Mouse (Mus musculus) liver, embryonic 15.5 days (tissue): ENCODE data around the gene Znfx1. TPM values are rescaled to one million over a fixed set of nuclear protein-coding genes. Genes with fewer than 3 reads are reported as not detected.
A peak's percentile ranks its signal among the peaks of the same experiment; 100 is the strongest.

Experiments
- ATAC-seq: fragments of 200-750 bp; cut with Nextera tagmentation; 2 replicates; pipeline ENCODE4 v1.8.0; 2017; ENCODE audit warnings: moderate number of reproducible peaks, mild to moderate bottlenecking, moderate library complexity; ENCODE audit not compliant: insufficient read depth
- H3K27ac ChIP-seq: fragments of 300-500 bp; sonication (generic); replicated peaks from 2 replicates; pipeline ENCODE4 v1.5.1; 2015; ENCODE audit warnings: mild to moderate bottlenecking, inconsistent platforms
- H3K27me3 ChIP-seq: fragments of 300-500 bp; sonication (generic); 2 replicates; pipeline ENCODE4 v1.6.1; 2015; ENCODE audit warnings: mild to moderate bottlenecking, inconsistent platforms
- H3K36me3 ChIP-seq: fragments of 300-500 bp; sonication (generic); replicated peaks from 2 replicates; pipeline ENCODE4 v1.6.1; 2015; ENCODE audit warnings: moderate library complexity, mild to moderate bottlenecking, inconsistent platforms
- H3K4me1 ChIP-seq: fragments of 300-500 bp; sonication (generic); replicated peaks from 2 replicates; pipeline ENCODE4 v1.6.1; 2015; ENCODE audit warnings: inconsistent platforms
- H3K4me2 ChIP-seq: fragments of 300-500 bp; sonication (generic); 2 replicates; pipeline ENCODE4 v1.6.1; 2015; ENCODE audit warnings: moderate library complexity, mild to moderate bottlenecking, inconsistent platforms
- H3K4me3 ChIP-seq: fragments of 300-500 bp; sonication (generic); replicated peaks from 2 replicates; pipeline ENCODE4 v1.5.1; 2015; ENCODE audit warnings: mild to moderate bottlenecking, inconsistent platforms
- H3K9ac ChIP-seq: fragments of 300-500 bp; sonication (generic); 2 replicates; pipeline ENCODE4 v1.6.1; 2015; ENCODE audit warnings: moderate library complexity, mild to moderate bottlenecking, inconsistent platforms
- H3K9me3 ChIP-seq: fragments of 300-500 bp; sonication (generic); replicated peaks from 2 replicates; pipeline ENCODE4 v1.6.1; 2016; ENCODE audit warnings: inconsistent platforms
- WGBS: fragments of 180-500 bp; shearing (Covaris S2); methylation state at CpG from one replicate; pipeline ENCODE4 v1.1.7; 2015; ENCODE audit warnings: mixed read lengths; ENCODE audit not compliant: insufficient replicate concordance; 5-methylcytosine and 5-hydroxymethylcytosine counted together
- polyA plus RNA-seq: library from polyadenylated mRNA; unstranded; fragments of >200 nt; fragmentation: Nextera tagmentation; extraction: Ambion mirVana; gene quantifications from 2 replicates; pipeline ENCODE4 v1.2.1, GENCODE M21; 2015

The Znfx1 gene
- polyA plus RNA-seq, 1 experiment from 2014 or later = 9.8 TPM

DNA sequence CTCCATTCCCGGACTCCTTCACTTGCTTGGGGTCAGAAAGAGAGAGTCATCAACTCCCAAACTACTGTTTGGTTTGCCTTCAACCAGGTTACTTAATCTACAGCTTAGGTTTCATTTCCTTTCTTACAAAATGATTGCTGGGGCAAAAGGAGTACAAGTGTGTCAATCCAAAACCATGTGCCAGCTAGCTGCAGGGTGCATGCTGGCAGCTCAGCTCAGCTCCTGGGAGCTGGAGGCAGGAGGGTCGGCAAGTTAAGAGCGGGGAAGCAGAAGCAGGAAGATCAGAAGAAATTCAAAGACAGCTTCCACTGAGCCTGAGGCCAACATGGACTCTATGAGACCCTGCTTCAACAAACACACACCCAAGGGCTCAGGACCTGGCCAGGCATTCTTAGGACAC is 2.5 kb downstream of the Znfx1 start:
- no peak for ATAC-seq
- peak overlapping the region; percentile 88 for H3K4me3 ChIP-seq

DNA sequence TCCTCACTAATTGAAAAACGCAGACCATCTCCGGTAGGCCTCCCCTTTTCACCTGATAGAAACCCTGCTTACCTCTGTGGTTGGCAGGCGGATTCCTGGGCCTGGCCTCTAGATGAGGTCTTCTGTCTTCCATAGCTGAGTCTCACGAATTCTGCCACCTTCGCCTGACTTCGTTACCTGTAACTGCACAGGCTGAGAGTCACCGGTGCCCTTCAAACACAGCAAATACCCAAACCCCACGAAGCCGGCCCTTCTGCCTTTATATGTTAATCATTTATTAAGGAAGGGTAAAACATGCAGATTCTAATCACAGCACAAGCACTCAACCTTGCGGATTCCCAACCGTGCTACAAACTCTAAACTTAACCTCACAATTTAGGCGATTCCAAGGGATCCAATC is 2.9 kb downstream of the Znfx1 start:
- peak overlapping the region; percentile 88 for H3K4me3 ChIP-seq
- WGBS = 80% methylated on average over 12 of the region's 12 CpGs
- H3K4me1 ChIP-seq = peaks cover 58% of the 10 kb centered on the region
- peak overlapping the region; percentile 72 for H3K4me2 ChIP-seq
- peak overlapping the region; percentile 55 for H3K27ac ChIP-seq
- H3K9ac ChIP-seq = 0 out of 2 replicates have a peak overlapping the region, but pooled peaks have one; percentile 92
- H3K9me3 ChIP-seq = no peaks in the 10 kb centered on the region
- H3K27me3 ChIP-seq = no peaks in the 10 kb centered on the region
- peaks cover 60% of the 10 kb centered on the region for H3K36me3 ChIP-seq
- ATAC-seq = no peak

More for the DNA sequence above, 2.5 kb downstream of the Znfx1 start:
- Histone ChIP-seq H3K27ac (peak overlapping the region; percentile 55), H3K4me2 (peak overlapping the region; percentile 72), H3K4me1 (peaks cover 58% of the 10 kb centered on the region), H3K36me3 (peaks cover 60% of the 10 kb centered on the region), H3K27me3 (no peaks in the 10 kb centered on the region), H3K9me3 (no peaks in the 10 kb centered on the region), H3K9ac (peak overlapping the region; percentile 92)
- 57% methylated on average over 3 of the region's 3 CpGs for WGBS

DNA sequence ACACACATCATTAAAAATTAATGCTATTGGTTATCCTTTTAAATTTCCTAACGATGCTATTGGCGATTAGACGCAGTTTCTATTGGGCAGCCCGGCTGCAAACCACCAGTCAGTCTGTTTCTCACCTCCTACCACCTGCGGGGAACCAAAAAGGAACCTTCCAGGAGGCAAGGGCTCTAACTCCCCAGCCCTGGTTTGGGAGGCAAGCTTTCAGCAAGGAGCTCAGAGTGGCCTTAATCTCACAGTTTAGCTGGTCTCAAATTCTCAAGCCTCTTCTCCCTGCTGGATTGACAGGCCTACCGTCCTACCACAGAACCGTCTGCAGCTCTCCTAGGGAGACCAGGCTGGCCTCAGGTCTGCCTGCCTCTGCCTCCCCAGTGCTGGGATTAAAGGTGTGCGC is 3.3 kb downstream of the Znfx1 start:
- H3K36me3 ChIP-seq = peaks cover 60% of the 10 kb centered on the region

DNA sequence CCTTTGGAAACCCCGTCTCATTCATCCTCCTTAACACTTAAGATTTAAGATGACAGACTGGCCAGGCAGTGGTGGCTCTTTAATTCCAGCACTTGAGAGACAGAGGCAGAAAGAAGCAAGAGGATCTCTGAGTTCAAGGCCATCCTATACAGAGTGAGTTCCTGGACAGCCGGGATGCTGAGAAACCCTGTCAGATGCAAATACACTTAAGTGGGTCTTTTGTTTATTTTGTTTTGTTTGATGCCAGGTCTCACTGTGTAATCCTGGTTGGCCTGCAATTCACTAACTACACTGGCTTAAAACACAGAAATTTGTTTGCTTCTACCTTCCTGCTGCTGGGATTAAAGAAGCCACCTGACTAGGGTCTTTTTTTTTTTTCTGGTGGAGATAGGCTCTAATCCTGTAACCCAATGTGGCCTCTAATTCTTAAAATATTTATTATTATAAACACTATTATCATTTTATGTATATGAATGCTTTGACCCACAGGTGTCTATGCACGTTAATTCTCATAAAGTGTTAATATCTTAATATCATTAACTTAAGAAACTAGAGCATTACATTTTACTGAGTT is 3.9 kb downstream of the Znfx1 start:
- H3K4me2 ChIP-seq = no peak overlapping the region
- WGBS = 70% methylated on average over 3 of the region's 3 CpGs

More for the DNA sequence above, 3.3 kb downstream of the Znfx1 start:
- Histone ChIP-seq H3K4me2 (peak overlapping the region; percentile 72), H3K9me3 (no peaks in the 10 kb centered on the region), H3K4me3 (peak overlapping the region; percentile 88), H3K27me3 (no peaks in the 10 kb centered on the region), H3K4me1 (peaks cover 58% of the 10 kb centered on the region), H3K27ac (peak overlapping the region; percentile 55), H3K9ac (0 out of 2 replicates have a peak overlapping the region, but pooled peaks have one; percentile 92)
- no peak for ATAC-seq
- WGBS = 77% methylated on average over 8 of the region's 8 CpGs

DNA sequence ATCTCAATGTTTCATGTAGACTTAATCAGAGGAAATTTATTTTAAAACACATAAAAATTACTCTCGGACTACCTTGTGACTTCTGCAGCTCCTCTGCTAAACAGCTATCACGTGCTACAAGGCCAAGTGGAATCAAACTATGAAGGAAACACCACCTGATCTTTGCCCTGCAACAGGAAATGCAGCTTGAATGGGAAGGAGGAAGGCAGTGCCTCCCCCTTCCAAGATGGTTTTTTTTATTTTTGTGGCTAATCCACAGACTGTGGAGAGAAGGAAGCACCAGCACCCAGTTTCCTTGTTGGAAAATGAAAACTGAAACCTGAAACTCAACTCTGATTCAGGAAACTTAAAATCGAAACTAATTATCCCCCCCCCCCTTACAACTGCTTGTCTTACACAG is 4.6 kb downstream of the Znfx1 start:
- Histone ChIP-seq H3K9me3 (no peaks in the 10 kb centered on the region), H3K4me3 (no peak overlapping the region), H3K36me3 (peaks cover 66% of the 10 kb centered on the region), H3K9ac (no peak overlapping the region), H3K27ac (no peak overlapping the region), H3K4me2 (no peak overlapping the region), H3K4me1 (peaks cover 63% of the 10 kb centered on the region), H3K27me3 (no peaks in the 10 kb centered on the region)
- ATAC-seq = no peak
- WGBS = 55% methylated on average over 3 of the region's 3 CpGs

More for the DNA sequence above, 3.9 kb downstream of the Znfx1 start:
- Histone ChIP-seq H3K4me1 (peaks cover 58% of the 10 kb centered on the region), H3K27ac (no peak overlapping the region), H3K36me3 (peaks cover 61% of the 10 kb centered on the region), H3K9me3 (no peaks in the 10 kb centered on the region), H3K4me3 (no peak overlapping the region), H3K9ac (no peak overlapping the region), H3K27me3 (no peaks in the 10 kb centered on the region)
- no peak for ATAC-seq

DNA sequence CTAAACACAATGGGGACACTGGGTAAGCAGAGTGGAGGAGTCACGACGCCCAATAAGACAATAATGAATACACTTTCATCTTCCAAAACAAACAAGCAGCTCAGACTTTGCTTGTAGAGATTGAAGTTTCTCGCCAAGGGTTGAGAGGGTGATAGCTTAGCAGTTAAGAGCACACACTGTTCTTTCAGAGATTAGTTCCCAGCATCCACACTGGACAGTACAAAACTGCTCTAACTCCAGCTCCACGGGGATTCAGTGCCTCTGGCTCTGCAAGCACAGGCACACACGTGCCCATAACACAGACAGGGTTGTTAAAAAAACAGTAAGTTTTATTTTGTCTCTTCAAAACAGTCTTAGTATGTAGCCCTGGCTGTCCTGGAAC is 5.9 kb downstream of the Znfx1 start:
- no peaks in the 10 kb centered on the region for H3K9me3 ChIP-seq
- no peak overlapping the region for H3K4me2 ChIP-seq
- 80% methylated on average over 5 of the region's 5 CpGs for WGBS
- H3K27me3 ChIP-seq = no peaks in the 10 kb centered on the region
- peaks cover 68% of the 10 kb centered on the region for H3K4me1 ChIP-seq
- no peak overlapping the region for H3K4me3 ChIP-seq
- H3K36me3 ChIP-seq = peaks cover 77% of the 10 kb centered on the region
- no peak overlapping the region for H3K9ac ChIP-seq
- H3K27ac ChIP-seq = no peak overlapping the region
- ATAC-seq = no peak

DNA sequence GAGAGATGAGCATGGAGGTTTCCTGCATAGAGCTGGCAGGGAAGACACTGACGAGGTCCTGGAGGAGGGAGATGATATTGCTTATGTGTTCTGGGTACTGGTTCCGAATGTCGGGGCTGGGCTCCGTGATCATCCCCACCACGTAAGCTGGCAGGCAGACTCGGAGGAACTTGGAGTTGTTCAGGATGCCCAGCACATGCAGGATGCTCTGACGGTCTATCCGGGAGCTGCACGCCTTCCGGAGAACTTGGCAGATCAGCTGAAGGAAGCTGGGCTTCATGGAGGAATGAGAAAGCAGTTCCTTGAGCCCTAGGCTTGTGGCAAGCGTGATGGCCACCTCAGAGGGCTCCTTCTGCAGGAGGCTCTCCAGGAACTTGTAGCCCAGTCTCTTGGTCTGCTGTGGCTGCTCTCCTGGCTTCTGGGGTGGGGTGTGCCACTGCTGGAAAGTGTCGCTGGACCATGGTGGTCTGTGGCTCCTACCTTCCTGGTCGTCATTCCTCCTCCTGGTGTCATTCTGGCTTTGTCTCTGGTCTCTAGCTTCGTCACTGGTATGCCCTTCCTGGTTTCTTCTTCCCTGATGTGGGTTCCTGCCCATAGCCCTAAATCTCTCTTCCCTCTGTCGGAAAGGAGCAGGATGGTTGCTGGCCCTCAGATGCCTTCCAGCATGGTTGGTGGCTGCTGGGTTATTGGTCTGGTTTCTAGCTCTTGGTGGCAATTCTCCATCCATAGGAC is 6.4 kb downstream of the Znfx1 start:
- Histone ChIP-seq H3K4me1 (peaks cover 65% of the 10 kb centered on the region), H3K27ac (no peak overlapping the region), H3K4me2 (no peak overlapping the region), H3K9ac (no peak overlapping the region), H3K4me3 (no peak overlapping the region), H3K36me3 (peaks cover 82% of the 10 kb centered on the region), H3K9me3 (no peaks in the 10 kb centered on the region), H3K27me3 (no peaks in the 10 kb centered on the region)
- WGBS = 88% methylated on average over 15 of the region's 15 CpGs
- no peak for ATAC-seq

DNA sequence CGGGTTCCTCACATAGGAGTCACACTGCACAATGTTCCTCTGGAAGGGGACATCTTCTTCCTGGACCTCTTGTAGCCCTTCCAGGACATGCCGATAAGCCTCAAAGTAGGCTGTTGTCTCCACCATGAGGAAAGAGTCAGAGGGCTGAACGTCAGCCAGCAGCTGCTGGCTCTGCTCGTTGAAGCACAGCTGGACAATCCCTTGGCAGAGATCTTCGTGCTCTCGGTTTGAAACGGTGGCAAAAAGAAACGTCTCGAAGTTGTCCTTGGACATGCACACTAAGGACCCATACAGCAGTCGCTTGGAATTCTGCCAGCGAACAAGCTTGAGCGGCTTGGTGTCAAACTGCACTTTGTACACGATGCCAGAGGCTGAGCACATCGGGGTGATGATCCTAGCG is 7.4 kb downstream of the Znfx1 start:
- H3K9me3 ChIP-seq = no peaks in the 10 kb centered on the region
- 85% methylated on average over 15 of the region's 15 CpGs for WGBS
- H3K36me3 ChIP-seq = peaks cover 89% of the 10 kb centered on the region
- H3K27ac ChIP-seq = no peak overlapping the region
- peaks cover 55% of the 10 kb centered on the region for H3K4me1 ChIP-seq
- no peak overlapping the region for H3K9ac ChIP-seq
- H3K4me2 ChIP-seq = peak overlapping the region; percentile 1; the same call in 1 of the 2 replicates
- H3K4me3 ChIP-seq = no peak overlapping the region
- H3K27me3 ChIP-seq = no peaks in the 10 kb centered on the region
- ATAC-seq = no peak

DNA sequence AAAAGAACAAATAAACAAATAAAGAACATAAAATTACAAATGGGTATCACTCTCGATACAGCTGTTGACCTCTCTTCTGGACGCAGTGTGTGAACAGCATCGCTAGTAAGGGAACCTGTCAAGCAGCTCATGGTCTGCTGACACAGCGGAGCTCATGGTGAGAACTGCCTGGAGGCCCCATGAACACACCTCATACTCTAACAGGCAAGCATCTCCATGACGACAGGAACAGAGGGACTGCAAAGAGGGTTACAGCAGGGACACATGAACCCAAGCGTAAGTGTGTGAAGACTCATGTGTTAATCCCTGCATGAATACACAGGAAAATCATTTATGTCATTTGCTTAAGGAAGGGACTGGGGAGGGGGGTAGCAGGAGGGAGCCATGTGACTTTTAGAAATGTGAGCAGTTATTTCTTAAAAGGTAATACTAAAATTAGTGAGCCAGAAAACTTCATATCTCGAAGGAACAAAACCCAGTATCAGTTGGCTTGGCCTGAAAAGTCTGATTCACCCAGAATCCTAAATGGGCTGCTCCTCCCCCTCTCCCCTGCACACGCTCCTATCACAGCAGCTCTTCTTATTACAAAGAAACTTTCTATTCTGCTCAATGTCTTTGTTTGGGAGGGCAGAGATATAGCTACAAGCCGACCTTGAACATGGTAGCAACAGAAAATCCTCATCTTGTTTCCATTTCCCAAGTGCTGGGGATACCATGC is 9.5 kb downstream of the Znfx1 start:
- H3K9me3 ChIP-seq = no peaks in the 10 kb centered on the region
- H3K4me1 ChIP-seq = peaks cover 40% of the 10 kb centered on the region
- H3K4me3 ChIP-seq = 0 out of 2 replicates have a peak overlapping the region, but pooled peaks have one; percentile 8
- no peak overlapping the region for H3K9ac ChIP-seq
- no peaks in the 10 kb centered on the region for H3K27me3 ChIP-seq
- peak overlapping the region; percentile 29; the same call in 1 of the 2 replicates for H3K4me2 ChIP-seq
- 67% methylated on average over 9 of the region's 9 CpGs for WGBS
- ATAC-seq = no peak
- peak overlapping the region; percentile 53; the same call in 1 of the 2 replicates for H3K27ac ChIP-seq
- H3K36me3 ChIP-seq = peaks cover 92% of the 10 kb centered on the region

DNA sequence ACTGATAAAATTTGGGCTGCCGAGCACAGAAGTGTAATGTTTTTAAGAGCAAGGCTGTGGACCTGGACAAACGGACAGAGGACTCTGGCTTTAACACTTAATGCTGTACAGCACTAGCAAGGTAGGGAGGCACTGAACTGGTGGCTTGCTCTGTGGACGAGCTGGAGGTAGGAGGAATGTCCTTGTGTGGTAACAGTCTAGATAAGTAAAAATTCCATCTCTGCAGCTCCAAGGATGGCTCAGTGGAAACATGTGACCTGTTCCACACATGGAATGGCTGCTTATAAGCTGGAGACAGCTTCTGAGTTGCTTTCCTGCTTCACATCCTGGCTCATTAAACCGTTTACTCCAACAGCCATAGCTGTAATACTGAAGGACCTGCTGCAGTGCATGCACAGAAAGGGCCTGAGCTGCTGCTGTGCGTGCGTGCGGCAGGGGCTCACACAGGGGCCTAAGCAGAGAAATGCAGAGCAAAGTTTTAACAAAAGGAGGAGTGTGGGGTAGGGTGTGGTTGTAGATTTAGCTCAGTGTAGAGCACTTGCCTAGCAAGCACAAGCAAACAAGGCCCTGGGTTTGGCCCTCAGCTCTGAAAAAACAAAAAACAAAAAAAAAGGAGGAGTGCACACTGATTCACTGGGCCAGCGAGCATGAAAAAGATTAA is 14.0 kb downstream of the Znfx1 start:
- ATAC-seq = no peak
- 81% methylated on average over 8 of the region's 8 CpGs for WGBS
- Histone ChIP-seq H3K27me3 (no peaks in the 10 kb centered on the region), H3K4me3 (no peak overlapping the region), H3K9me3 (no peaks in the 10 kb centered on the region), H3K36me3 (peaks cover 90% of the 10 kb centered on the region), H3K4me2 (no peak overlapping the region), H3K27ac (no peak overlapping the region), H3K9ac (no peak overlapping the region), H3K4me1 (peaks cover 26% of the 10 kb centered on the region)

DNA sequence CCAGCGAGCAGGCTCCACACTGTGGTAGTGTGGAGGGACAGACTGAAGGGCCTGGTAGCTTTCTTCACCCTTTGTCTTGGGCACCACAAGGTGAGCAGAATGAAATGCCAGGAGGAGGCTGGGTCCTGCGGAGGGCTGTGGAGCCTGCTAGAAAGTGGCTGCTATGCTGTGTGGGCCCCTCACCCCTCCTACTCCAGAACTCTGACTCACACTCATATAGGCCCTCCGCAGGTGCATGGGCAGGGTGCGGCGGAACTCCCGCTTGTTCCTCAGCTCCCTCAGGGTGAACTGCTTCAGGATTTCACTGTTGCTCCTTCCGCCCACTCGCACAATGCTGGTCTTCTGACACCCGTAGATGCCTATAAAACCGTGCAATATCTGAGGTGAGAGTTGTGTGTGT is 14.6 kb downstream of the Znfx1 start:
- H3K4me2 ChIP-seq = no peak overlapping the region
- ATAC-seq = no peak
- peaks cover 88% of the 10 kb centered on the region for H3K36me3 ChIP-seq
- H3K27me3 ChIP-seq = no peaks in the 10 kb centered on the region
- H3K9ac ChIP-seq = no peak overlapping the region
- H3K4me1 ChIP-seq = peaks cover 23% of the 10 kb centered on the region
- H3K4me3 ChIP-seq = no peak overlapping the region
- WGBS = 87% methylated on average over 10 of the region's 10 CpGs
- no peak overlapping the region for H3K27ac ChIP-seq
- H3K9me3 ChIP-seq = no peaks in the 10 kb centered on the region
